Mouse (Mus musculus): ENCODE measurements around the gene Mrpl9. TPM values are rescaled to one million over a fixed set of nuclear protein-coding genes. Genes with fewer than 3 reads are reported as not detected.
A peak's percentile ranks its signal among the peaks of the same experiment; 100 is the strongest.

The Mrpl9 gene
- polyA plus RNA-seq, 1 experiment from 2014 or later, result 47.5 TPM

DNA sequence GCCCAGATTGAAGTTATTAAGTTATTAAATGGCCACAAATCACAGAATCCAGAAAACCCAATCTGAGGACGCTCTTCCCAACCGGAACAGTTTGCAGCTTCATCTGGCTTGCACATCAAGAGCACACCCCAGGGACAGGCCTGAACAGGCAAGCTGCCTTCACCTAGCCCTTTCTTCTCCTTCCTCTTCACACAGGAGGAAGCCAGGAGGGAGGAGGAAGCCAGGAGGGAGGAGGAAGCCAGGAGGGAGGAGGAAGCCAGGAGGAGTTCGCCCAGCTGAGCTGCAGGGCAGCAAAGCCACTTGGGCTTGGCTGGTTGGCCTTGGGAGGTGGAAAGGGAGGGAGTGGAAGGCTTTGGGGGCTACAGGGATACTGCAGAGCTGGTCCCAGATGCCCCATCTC is 25.8 kb downstream of the Mrpl9 start:
- ATAC-seq (ENCODE audit: low read depth), result no peak
- no peak overlapping the region for H3K27ac ChIP-seq

DNA sequence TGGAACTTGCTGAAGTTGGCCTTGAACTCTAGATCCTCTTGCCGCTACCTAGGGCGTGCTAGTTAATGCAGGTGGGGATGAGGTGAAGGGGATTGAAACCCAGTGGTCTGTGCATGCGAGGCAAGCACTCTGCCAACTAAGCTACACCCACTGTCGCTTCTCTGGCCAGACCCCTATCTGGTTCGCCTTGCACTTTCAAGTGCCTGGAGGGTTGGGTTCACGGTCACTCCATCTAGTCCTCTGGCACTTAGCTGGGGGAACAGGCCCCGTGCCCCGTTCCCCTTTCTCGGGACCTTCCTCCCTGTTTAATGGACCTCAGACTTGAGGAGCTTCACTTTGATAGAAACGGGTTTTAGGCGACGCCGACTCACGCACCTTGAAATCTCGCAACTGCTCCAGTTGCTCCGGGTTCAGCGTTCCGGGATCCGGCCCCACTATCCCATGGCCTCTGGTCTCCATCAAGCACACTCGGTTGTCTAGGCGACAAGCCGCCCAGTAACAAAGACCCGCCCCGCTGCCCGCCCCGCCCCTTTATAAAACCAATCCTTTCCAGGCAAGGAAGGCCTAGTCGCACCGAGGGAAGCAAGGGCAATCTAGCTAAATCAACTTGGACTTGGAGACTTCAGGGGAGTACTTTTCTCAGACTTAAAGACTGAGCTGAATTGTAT is 29.5 kb downstream of the Mrpl9 start:
- H3K4me3 ChIP-seq (replicated peaks), result no peak overlapping the region
- H3K4me2 ChIP-seq, result no peak overlapping the region
- H3K36me3 ChIP-seq, result no peaks in the 10 kb centered on the region

More for the DNA sequence above, 25.8 kb downstream of the Mrpl9 start:
- Histone ChIP-seq H3K36me3 (no peaks in the 10 kb centered on the region), H3K27me3 (peaks cover 7% of the 10 kb centered on the region), H3K9me3 (replicated peaks) (no peaks in the 10 kb centered on the region), H3K9ac (no peak overlapping the region), H3K4me3 (replicated peaks) (no peak overlapping the region), H3K4me2 (no peak overlapping the region), H3K4me1 (replicated peaks) (peaks cover 6% of the 10 kb centered on the region; the same call in 1 of the 2 replicates)
- WGBS (ENCODE audit: insufficient replicate concordance), result 35% methylated on average over 3 of the region's 3 CpGs
- DNase-seq, result no peak

DNA sequence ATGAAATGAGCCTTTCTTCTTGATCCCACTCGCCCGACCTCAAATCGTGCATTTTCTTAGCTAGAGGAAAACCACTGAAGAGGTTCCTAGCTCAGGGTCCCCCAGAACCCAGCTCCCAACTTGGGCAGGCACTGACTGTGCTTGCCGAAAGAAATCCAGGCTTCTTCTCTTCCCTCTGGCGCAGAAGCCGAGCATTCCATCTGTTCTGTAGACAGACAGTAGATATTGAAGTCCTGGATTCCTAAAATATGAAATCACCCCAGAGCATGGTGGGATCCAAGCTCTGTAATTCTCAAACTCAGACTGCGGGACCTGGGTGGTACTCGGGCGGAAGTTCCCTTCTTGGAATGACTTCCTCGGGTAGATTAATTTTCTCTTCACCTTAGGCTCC is 30.0 kb downstream of the Mrpl9 start:
- no peak overlapping the region for H3K27ac ChIP-seq
- H3K4me2 ChIP-seq, result no peak overlapping the region
- H3K27me3 ChIP-seq, result peaks cover 14% of the 10 kb centered on the region
- no peak overlapping the region for H3K4me3 ChIP-seq (replicated peaks)
- H3K9ac ChIP-seq, result no peak overlapping the region
- H3K9me3 ChIP-seq (replicated peaks), result no peaks in the 10 kb centered on the region
- WGBS (ENCODE audit: insufficient replicate concordance), result 54% methylated on average over 10 of the region's 10 CpGs
- DNase-seq (no peak), ATAC-seq (ENCODE audit: low read depth) (no peak)
- peaks cover 16% of the 10 kb centered on the region for H3K4me1 ChIP-seq (replicated peaks)
- no peaks in the 10 kb centered on the region for H3K36me3 ChIP-seq

More for the DNA sequence above, 29.5 kb downstream of the Mrpl9 start:
- Histone ChIP-seq H3K4me1 (replicated peaks) (peaks cover 11% of the 10 kb centered on the region), H3K9me3 (replicated peaks) (no peaks in the 10 kb centered on the region), H3K27me3 (peaks cover 14% of the 10 kb centered on the region), H3K27ac (no peak overlapping the region), H3K9ac (no peak overlapping the region)
- 14% methylated on average over 28 of the region's 28 CpGs for WGBS (ENCODE audit: insufficient replicate concordance)
- DNase-seq (no peak), ATAC-seq (ENCODE audit: low read depth) (0 out of 2 replicates have a peak, but pooled peaks have one; percentile 45)

DNA sequence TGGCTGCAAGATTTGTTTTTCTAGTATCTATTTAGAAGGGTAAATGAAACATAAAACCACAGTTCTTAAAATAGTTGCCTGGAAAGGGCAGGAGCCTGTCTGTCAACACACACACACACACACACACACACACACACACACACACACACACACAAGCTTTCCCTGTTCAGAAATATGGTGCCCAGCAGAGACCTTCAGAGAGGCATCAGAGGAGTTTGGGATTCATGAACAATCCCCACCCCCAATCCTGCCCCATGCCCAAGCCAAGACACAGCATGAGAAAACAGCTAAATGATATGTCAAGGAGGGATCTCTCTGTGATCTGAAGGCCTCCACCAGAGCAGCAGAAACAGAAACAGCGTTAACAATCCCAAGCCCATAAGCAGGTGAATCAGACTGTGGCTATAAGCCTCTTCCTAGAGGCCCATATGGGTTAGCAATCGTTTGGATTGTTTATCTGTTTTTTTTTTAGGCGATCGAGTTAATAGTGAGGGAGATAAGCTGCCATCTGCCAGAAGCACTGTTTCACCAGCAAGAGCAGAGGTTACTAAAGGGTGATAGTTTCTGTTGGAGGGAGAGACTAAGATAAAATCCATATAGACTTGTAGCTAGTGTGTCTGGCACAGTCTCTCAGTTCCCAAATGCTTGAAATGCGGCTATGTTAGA is 30.6 kb downstream of the Mrpl9 start:
- Histone ChIP-seq H3K27me3 (peaks cover 20% of the 10 kb centered on the region), H3K4me1 (replicated peaks) (peaks cover 22% of the 10 kb centered on the region), H3K9me3 (replicated peaks) (no peaks in the 10 kb centered on the region), H3K9ac (no peak overlapping the region), H3K36me3 (no peaks in the 10 kb centered on the region), H3K4me2 (no peak overlapping the region), H3K4me3 (replicated peaks) (no peak overlapping the region), H3K27ac (no peak overlapping the region)
- no peak for DNase-seq
- ATAC-seq (ENCODE audit: low read depth), result no peak
- whole genome bisulfite sequencing (ENCODE audit: insufficient replicate concordance), result 33% methylated on average over 5 of the region's 5 CpGs

DNA sequence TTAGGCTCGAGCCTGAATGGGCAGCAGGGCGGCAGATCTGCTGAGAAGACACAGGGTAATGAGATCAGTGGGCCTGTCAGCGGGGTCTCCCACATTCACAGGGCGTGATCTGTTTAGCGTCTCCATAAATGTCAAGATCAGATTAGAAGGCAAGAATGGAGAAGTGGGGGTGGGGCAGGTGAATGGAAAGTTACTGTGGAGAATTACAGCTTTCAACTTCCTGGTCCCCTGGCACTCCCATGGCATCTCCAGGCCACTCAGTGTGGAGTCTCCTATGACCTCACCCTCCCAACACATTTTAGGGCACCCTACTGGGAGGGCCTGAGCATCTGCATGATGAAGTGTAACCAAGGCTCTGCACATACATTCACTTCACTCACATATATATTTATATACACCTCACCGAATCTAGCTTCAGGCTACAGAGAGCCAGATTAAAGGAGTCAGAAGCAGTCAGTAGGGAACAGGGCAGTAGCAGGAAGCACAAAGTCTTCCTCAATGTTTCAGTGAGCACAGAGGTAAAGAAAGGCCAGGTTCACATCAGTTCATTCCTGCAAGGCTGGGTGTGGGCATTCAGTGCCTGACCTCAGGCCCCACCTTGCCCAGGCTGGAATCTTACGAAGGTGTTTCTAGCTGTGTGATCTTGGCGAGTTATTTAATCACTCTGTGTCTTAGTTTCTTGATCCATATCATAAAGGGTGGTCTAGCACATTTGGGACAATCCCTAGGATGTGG is 33.4 kb downstream of the Mrpl9 start:
- no peak overlapping the region for H3K9ac ChIP-seq
- peaks cover 22% of the 10 kb centered on the region for H3K4me1 ChIP-seq (replicated peaks)
- H3K4me2 ChIP-seq, result no peak overlapping the region
- DNase-seq, result no peak
- no peak for ATAC-seq (ENCODE audit: low read depth)
- H3K9me3 ChIP-seq (replicated peaks), result no peaks in the 10 kb centered on the region
- H3K27ac ChIP-seq, result no peak overlapping the region
- no peaks in the 10 kb centered on the region for H3K36me3 ChIP-seq
- 43% methylated on average over 8 of the region's 8 CpGs for WGBS (ENCODE audit: insufficient replicate concordance)
- peaks cover 47% of the 10 kb centered on the region for H3K27me3 ChIP-seq
- H3K4me3 ChIP-seq (replicated peaks), result no peak overlapping the region

DNA sequence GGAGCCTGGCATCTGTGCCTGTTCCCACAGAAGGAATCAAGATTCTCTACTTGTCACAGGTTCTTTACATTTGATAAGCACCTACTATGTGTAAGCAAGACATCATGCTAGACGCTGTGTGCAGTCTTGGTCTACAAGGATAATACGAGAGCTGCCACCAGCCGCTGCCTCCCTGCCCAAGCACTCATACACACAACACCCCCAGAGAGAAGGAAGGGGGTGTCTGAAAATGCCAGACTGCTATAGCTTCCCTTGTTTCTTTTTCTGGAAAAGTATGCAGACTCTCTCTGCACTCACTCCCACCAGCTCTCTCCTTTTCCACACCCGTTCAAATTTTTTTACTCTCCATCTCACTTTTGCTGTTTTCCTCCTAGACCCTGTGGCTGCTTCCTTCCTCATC is 34.3 kb downstream of the Mrpl9 start:
- peaks cover 47% of the 10 kb centered on the region for H3K27me3 ChIP-seq
- peaks cover 22% of the 10 kb centered on the region for H3K4me1 ChIP-seq (replicated peaks)
- 57% methylated on average over 4 of the region's 4 CpGs for WGBS (ENCODE audit: insufficient replicate concordance)
- H3K4me2 ChIP-seq, result no peak overlapping the region
- no peak overlapping the region for H3K9ac ChIP-seq
- DNase-seq (no peak), ATAC-seq (ENCODE audit: low read depth) (no peak)
- H3K9me3 ChIP-seq (replicated peaks), result no peaks in the 10 kb centered on the region
- H3K27ac ChIP-seq, result no peak overlapping the region
- no peaks in the 10 kb centered on the region for H3K36me3 ChIP-seq
- H3K4me3 ChIP-seq (replicated peaks), result no peak overlapping the region

DNA sequence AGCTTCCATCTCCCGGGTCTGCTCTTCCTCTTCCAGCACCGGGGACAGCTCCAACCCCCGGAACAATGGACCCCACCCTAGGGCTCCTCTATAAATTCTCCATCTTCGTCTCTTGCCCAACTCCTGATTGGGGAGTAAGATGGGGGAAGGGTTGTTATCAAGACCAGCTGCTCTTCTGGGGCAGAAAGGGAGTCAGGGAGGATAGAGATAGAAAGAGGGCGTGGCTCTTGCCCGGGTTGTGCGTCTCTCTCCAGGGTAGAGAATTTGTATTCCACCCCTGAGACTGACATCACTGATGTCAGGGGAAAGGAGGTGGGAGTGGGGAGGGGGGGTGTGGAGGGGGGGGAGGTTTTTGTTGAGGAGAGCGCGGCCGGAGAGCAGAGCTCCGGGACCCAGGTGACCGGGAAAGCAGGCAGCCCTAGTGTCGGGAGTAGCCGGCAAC is 34.9 kb downstream of the Mrpl9 start, which contains the start of gene Celf3:
Gene Celf3 (plus strand): TSS at position 315 of the 442 bp plus-strand sequence.
- ATAC-seq (ENCODE audit: low read depth) (peak; percentile 66), DNase-seq (peak; percentile 35)
- H3K27me3 ChIP-seq, result peaks cover 44% of the 10 kb centered on the region
- H3K4me3 ChIP-seq (replicated peaks), result no peak within 1 kb of the TSS
- H3K36me3 ChIP-seq, result no peaks in the 10 kb centered on the region
- no peak within 1 kb of the TSS for H3K27ac ChIP-seq
- H3K9ac ChIP-seq, result no peak within 1 kb of the TSS
- 3% methylated on average over 14 of the region's 14 CpGs for WGBS (ENCODE audit: insufficient replicate concordance)
- peaks cover 21% of the 10 kb centered on the region for H3K4me1 ChIP-seq (replicated peaks)
- peak within 1 kb of the TSS; percentile 26; the same call in 1 of the 2 replicates for H3K4me2 ChIP-seq
- no peaks in the 10 kb centered on the region for H3K9me3 ChIP-seq (replicated peaks)

DNA sequence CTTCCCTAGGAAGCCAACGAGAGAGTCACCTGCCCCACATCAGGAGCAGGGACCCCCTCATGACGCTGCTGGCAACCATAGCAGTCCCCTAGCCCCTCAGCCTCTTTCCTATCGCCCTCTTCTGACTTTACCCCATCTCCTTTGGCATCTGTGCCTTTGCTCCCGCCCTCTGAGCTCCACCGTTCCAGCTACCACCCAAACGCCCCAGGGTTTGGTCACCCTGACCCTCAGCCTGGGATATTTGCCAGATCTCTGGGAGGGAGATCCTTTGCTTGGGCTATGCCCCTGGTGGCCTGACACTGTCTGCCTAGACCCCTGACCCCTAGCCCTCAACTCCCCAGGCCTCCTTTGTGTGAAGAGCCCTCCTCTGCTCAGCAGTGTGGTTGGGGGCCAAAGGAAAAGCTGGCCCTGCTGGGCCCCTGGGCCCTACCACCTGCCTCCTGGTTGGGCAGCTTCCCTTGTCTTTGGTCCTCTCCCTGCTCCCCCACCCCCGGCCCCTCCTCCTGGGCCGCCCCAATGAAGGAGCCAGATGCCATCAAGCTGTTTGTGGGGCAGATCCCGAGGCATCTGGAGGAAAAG is 35.6 kb downstream of the Mrpl9 start:
- Histone ChIP-seq H3K4me3 (replicated peaks) (no peak overlapping the region), H3K27me3 (peaks cover 42% of the 10 kb centered on the region), H3K9ac (no peak overlapping the region), H3K9me3 (replicated peaks) (no peaks in the 10 kb centered on the region), H3K27ac (no peak overlapping the region), H3K4me2 (peak overlapping the region; percentile 26; the same call in 1 of the 2 replicates), H3K36me3 (no peaks in the 10 kb centered on the region), H3K4me1 (replicated peaks) (peaks cover 19% of the 10 kb centered on the region)
- WGBS (ENCODE audit: insufficient replicate concordance), result 20% methylated on average over 9 of the region's 9 CpGs
- DNase-seq (no peak), ATAC-seq (ENCODE audit: low read depth) (no peak)

DNA sequence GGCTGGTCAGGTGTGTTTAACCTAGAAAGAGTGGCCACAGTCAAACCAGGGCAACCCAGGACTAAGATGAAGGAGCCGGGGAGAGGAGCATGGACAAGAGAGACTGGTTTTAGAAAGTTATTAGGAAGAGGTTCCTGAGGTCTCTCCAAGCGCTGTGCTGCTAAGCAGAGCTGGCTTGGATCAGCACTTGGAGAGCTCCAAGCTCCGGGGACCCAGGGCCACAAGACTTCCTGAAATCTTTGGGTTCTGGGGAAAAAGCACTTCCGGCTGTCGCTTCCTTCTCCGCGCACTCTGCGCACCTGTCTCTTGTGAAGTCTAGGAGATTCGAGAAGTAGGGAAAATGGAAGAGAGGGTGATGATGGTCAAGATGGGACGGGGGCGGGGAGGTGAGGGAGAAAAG is 36.4 kb downstream of the Mrpl9 start:
- H3K9ac ChIP-seq, result no peak overlapping the region
- H3K27me3 ChIP-seq, result peaks cover 42% of the 10 kb centered on the region
- no peaks in the 10 kb centered on the region for H3K9me3 ChIP-seq (replicated peaks)
- H3K4me2 ChIP-seq, result no peak overlapping the region
- WGBS (ENCODE audit: insufficient replicate concordance), result 5% methylated on average over 11 of the region's 11 CpGs
- DNase-seq, result no peak
- no peaks in the 10 kb centered on the region for H3K36me3 ChIP-seq
- ATAC-seq (ENCODE audit: low read depth), result no peak
- no peak overlapping the region for H3K27ac ChIP-seq
- no peak overlapping the region for H3K4me3 ChIP-seq (replicated peaks)
- H3K4me1 ChIP-seq (replicated peaks), result peaks cover 15% of the 10 kb centered on the region

DNA sequence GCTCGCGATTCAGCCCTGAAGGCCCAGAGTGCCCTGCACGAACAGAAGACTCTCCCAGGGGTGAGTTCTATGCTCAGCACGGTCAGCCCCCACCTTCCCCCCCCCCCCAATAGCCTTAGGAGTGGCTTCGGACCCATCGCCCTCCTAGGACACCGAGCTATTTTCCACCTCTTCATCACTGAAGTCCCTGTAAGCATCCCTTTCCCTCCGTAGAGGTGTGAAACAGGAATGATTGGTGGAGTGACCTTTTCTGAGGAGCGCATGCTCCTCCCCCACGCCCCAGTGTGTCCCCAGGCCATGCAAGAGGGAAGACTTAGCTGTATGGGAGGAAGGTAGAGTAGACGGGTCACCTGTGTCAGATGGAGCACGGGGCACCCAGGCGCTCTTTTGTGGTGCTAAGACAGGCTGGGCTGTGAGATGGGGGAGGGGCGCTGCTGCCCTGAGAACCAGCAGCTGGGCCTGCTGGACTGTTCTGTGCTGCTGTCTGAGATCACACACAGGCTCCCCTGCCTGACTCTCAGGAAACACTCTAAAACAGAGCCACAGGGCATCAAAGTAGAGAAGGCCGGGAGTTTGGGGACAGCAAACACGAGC is 37.3 kb downstream of the Mrpl9 start, which contains the start of gene Riiad1:
Gene Riiad1 (minus strand): TSS at position 51 of the 594 bp plus-strand sequence.
- H3K4me2 ChIP-seq, result no peak within 1 kb of the TSS
- H3K4me1 ChIP-seq (replicated peaks), result peaks cover 15% of the 10 kb centered on the region
- H3K4me3 ChIP-seq (replicated peaks), result no peak within 1 kb of the TSS
- WGBS (ENCODE audit: insufficient replicate concordance), result 18% methylated on average over 15 of the region's 16 CpGs
- H3K9me3 ChIP-seq (replicated peaks), result no peaks in the 10 kb centered on the region
- H3K9ac ChIP-seq, result no peak within 1 kb of the TSS
- no peak within 1 kb of the TSS for H3K27ac ChIP-seq
- ATAC-seq (ENCODE audit: low read depth) (no peak), DNase-seq (no peak)
- H3K27me3 ChIP-seq, result peaks cover 42% of the 10 kb centered on the region
- H3K36me3 ChIP-seq, result no peaks in the 10 kb centered on the region

DNA sequence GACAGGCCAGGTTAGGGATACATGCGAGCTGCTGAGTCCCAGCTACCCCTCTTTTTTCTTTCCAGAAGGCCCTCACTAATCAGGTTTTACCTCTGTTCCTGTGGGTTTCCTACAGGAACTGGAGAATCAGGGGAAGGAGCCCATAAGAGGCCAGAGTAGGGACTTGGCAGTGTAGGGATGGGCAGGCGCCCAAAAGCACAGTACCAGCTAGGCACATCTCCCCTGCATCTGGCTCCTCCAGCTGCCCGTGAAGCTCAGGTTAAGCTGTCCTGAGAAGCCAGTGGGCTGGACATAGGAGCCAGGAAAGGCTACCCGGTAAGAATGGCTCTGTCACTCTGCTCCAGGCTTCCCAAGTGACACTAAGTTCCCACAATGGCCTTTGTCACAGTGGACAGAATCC is 38.3 kb downstream of the Mrpl9 start:
- Histone ChIP-seq H3K27ac (no peak overlapping the region), H3K36me3 (no peaks in the 10 kb centered on the region), H3K4me2 (no peak overlapping the region), H3K4me1 (replicated peaks) (peaks cover 15% of the 10 kb centered on the region), H3K9ac (no peak overlapping the region), H3K9me3 (replicated peaks) (no peaks in the 10 kb centered on the region), H3K4me3 (replicated peaks) (no peak overlapping the region), H3K27me3 (peaks cover 41% of the 10 kb centered on the region)
- DNase-seq (no peak), ATAC-seq (ENCODE audit: low read depth) (no peak)
- WGBS (ENCODE audit: insufficient replicate concordance), result 38% methylated on average over 4 of the region's 4 CpGs

All from liver, embryonic 13.5 days (tissue).